Mouse (Mus musculus): ENCODE data around the gene Rln1.

DNA sequence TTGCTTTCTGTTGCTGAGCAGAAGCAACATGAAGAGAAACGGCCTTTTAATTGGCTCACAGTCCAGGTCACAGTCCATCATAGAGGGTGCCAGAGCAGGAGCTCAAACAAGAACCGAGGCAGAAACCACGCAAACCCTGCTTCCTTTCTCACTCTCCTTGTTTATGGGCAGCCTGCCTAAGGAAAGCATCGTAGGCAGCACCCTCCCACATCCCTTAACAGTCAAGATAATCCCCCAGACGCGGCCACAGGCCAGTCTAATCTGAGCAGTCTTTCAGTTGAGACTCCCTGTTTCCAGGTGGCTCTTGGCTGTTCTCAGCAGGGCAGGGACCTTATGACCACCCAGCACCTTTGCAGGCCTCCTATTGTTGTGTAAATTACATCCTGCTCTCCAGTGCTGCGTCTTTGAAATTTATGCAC, 49.0 kb downstream of the Rln1 start:
- TF ChIP-seq CTCF (IDR thresholded peaks at IDR 0.05; ENCODE audit: low read depth, low read length) (no peak), GATA2 (IDR thresholded peaks at IDR 0.05; ENCODE audit: borderline replicate concordance, low read depth, low read length) (no peak), TAL1 (conservative IDR thresholded peaks at IDR 0.05; ENCODE audit: low read depth, low read length) (no peak), GATA1 (IDR thresholded peaks at IDR 0.05; ENCODE audit: borderline replicate concordance, low read length) (no peak)

All from G1E (cell line).